Mouse (Mus musculus) left cerebral cortex, postnatal 25 days (tissue): ENCODE measurements around the gene Clasrp. TPM values are rescaled to one million over a fixed set of nuclear protein-coding genes. Genes with fewer than 3 reads are reported as not detected.

Source experiments
- DNase-seq, 2 experiments: peaks; one replicate each; pipeline ENCODE4 v3.0.0; 2022; ENCODE audit warnings: low spot score in 2 of 2, mixed read lengths in 1 of 2
- intact Hi-C: fragments of 180-260 bp; cut with DNase I; formaldehyde crosslinking; loops from one replicate; pipeline ENCODE4 v1.15.1; 2025
- total RNA-seq, 2 experiments: library from RNA; stranded (reverse); gene quantifications; 2 replicates each; pipeline ENCODE4 v1.2.3; 2021

Gene Clasrp
- total RNA-seq, 2 experiments from 2014 or later = 70.9 to 81.0 TPM

DNA sequence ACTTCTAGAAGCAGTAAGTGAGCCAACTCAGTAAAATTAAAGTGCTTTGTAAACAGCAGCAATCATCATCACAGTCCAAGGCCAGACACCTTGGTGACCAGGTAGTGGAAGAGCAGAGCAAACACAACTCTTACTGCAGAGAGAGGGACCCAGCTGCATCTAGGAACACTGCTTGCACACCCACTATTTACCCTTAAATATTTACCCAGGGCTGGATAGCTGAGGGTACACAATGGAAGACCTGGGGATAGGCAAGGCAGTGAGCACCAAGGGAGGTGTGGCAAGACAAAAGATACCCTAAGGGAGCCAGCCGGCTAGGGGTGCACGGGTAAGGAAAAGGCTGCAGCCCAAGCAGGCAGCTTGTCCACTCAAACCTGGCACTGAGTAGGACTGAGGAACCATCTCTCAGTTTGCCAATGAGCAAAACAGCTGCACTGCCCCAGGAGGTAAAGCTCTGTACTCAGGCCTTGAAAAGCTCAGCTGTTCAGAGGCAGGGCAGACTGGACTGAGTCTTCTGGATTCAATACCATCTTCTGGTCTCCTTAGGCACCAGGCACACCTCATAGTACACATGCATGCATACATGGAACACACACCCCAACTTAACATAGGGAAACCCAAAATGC is 56.8 kb downstream of the Clasrp start:
- DNase-seq = no peak
- intact Hi-C loops = no loop called here

DNA sequence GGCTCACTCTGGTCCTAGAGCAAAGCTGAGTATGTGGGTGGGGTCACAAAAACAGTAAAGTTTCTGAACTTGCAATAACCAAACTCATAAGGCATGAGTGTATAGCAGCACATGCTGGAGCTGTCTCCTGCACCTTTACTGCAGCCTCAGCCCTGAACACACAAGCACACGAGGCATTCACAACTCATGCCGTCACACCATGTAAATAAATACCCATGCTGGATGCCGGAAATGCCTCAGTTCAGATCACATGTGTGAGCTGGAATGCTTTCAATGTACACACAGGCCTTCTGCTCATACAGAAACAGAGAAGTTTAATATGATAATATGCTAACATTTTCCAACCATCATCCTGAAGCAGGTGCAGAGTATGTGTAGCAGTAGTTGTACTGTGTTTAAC is 58.3 kb downstream of the Clasrp start:
- DNase-seq = no peak
- intact Hi-C loops = no loop called here

GRCm38 (mm10) chr7:19543584-19543983 is 60.7 kb downstream of the Clasrp start:
- DNase-seq = no peak
- intact Hi-C loops = no loop called here

DNA sequence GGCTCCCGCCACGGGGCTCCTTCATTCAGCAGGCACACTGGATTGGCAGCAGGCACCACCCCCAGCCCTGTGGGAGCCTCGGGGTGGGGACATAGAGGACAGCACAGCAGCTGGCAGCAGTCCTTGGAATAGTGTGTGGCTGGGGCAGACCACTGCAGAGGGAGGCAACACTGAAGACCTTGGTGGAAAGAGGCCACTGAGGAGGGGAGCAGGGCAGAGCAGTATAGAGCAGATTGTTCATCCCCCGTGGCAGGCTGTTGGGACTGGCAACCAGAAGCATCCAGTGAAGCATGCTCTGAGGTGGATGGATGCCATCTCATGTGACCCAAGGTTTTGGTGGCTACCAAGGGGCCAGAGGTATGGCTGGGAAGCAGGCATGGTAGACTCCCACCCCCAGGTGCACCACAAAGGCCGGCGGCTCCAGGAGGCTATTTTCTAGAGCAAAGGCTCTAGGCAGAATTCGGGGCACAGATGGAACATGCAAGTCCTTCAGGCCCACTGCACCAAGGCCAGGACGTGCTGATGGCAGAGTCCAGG is 62.1 kb downstream of the Clasrp start:
- intact Hi-C loops = no loop called here
- DNase-seq = peak in 1 of 2 experiments; percentile 42

- DNase-seq = no peak
- intact Hi-C loops = no loop called here
These were observed 62.6 kb downstream of the Clasrp start for GRCm38 (mm10) chr7:19541681-19542154.

DNA sequence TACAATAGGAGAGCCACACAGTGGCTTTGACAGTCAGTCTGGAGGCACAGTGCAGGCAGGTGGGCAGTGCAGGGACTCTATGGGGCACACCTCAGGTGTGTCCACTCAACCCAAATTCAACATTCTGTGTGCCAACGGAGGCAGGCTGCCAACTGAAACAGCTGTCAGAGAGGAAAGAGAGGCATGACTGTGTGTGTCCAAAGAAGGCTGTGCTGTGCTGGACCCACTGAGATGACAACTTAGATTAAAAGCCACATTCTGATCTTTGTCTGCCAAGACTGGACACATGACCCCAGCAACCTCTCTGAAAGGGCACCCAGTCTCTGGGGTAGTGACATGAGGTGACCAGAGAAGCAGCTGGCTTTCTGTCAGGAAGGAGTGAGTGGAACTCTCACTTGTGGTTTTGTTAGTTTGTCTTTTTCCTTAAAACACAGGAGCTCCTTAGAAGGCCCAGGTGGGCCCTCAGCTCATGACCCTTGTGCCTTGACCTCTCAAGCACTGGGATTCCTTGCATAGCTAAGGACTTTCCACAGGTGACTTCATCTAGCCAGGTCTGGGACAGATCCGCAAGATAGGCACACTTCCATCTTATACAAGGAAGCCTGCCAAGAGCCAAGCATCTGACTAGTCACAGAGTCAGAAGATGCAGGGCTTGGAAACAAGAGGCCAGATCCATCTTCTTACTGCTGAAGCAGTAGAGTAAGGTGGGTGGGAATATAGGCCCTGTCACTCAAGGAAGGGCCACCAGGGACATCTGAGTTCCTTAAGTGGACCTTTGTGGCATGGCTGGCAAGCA is 63.3 kb downstream of the Clasrp start:
- intact Hi-C loops = no loop called here
- DNase-seq = no peak

DNA sequence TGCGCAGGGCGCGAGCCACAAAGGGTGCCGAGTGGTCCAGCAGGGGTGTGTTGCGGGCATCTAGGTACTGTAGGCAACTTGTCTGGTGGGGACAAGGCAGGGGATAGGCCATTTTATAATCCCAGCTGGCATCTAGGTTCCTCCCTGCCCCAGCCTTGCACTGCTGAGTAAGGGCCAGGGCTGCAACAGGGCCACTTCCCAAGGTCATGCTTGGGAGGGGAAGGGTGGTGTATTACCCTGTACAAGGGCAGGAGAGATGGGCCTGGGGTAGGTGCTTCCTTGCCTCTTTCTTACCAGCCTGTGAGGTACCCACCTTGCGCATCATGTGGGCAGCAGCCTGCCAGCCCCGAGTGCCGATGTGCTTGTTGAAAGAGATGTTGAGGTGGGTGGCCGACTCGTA is 69.6 kb downstream of the Clasrp start:
- no peak for DNase-seq
- intact Hi-C loops = no loop called here

DNA sequence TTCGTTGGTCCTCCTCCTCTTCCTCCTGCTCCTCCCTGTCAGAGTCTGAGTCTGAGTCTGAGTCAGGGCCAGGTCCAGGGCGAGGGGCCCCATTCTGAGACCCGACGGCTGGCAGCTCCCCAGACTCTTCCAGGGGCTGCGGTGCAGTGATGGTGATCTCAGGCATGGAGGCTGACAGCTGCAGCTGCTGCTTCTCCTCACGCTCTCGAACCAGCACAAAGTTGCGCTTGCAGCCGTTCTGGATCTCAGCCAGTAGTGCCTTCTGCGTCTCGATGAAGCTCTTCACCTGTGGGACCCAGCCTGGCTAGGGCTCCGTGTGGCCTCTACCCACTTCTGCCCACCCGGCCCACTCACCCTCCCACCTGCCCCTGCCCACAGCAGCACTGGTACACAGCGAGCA is 72.0 kb downstream of the Clasrp start:
- DNase-seq = no peak
- intact Hi-C loops = no loop called here

DNA sequence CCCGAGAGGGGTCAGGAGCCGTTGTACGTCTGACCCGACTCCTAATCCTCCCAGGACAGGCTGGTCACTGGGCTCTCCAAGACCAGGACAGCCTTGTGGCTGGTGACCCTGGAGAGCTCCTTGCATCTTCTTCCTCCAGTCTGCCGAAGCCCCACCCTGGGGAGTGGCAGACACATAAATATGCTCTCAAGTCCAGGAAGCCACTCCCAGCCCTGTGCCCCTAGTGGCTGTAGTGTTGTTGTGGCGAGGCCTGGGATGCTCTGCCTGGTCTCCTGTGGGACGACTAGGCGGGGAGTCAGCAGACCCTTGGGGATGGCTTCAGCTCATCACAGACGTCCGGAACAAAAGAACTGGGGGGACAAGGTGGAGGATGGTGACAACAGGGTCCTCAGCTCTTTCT is 73.2 kb downstream of the Clasrp start:
- DNase-seq = no peak
- intact Hi-C loops = no loop called here

Other genes starting within 250 kb of the Clasrp start
- 10 to 100 TPM; 16.6 to 20.0 TPM for gene Cd3eap, start 245.0 kb downstream of the Clasrp start, total RNA-seq
- 1 to 10 TPM; 5.4 to 9.9 TPM for gene Ppp1r13l, start 244.7 kb downstream of the Clasrp start, total RNA-seq
- gene Ercc2, start 222.5 kb downstream of the Clasrp start, total RNA-seq = 10 to 100 TPM; 31.9 to 32.3 TPM
- gene Klc3, start 200.4 kb downstream of the Clasrp start, total RNA-seq = 1 to 10 TPM; 1.8 to 2.4 TPM
- gene Ckm, start 199.7 kb downstream of the Clasrp start, total RNA-seq = not detected
- gene Mark4, start 145.7 kb downstream of the Clasrp start, total RNA-seq = 10 to 100 TPM; 76.2 to 78.6 TPM
- under 1 TPM; 0.18 to 0.64 TPM for gene Exoc3l2, start 141.2 kb downstream of the Clasrp start, total RNA-seq
- gene Bloc1s3, start 96.1 kb downstream of the Clasrp start, total RNA-seq = 1 to 10 TPM; 6.7 to 7.4 TPM
- gene Trappc6a, start 96.1 kb downstream of the Clasrp start, total RNA-seq = 10 to 100 TPM; 18.4 to 18.8 TPM
- under 1 TPM; 0.64 to 0.87 TPM for gene Nkpd1, start 86.6 kb downstream of the Clasrp start, total RNA-seq
- 100 to 1,000 TPM; 122 TPM for gene Ppp1r37, start 41.4 kb downstream of the Clasrp start, total RNA-seq
- 1 to 10 TPM in 1 of 2 experiments, under 1 TPM in 1; 0.27 to 1.1 TPM for gene Zfp296, start 27.2 kb downstream of the Clasrp start, total RNA-seq
- 10 to 100 TPM; 43.7 to 47.1 TPM for gene Gemin7, start 26.9 kb downstream of the Clasrp start, total RNA-seq
- 1 to 10 TPM; 6.6 to 7.5 TPM for gene Relb, start 25.0 kb upstream of the Clasrp start, total RNA-seq
- 100 to 1,000 TPM; 144 to 151 TPM for gene Clptm1, start 60.5 kb upstream of the Clasrp start, total RNA-seq
- gene Apoc2, start 73.5 kb upstream of the Clasrp start, total RNA-seq = not detected
- gene Gm44805, start 76.9 kb upstream of the Clasrp start, total RNA-seq = not detected
- gene Apoc4, start 77.0 kb upstream of the Clasrp start, total RNA-seq = not detected
- gene Apoc1, start 88.2 kb upstream of the Clasrp start, total RNA-seq = 1 to 10 TPM; 2.6 to 4.0 TPM
- 1,000 to 10,000 TPM; 2,052 to 2,099 TPM for gene Apoe, start 94.7 kb upstream of the Clasrp start, total RNA-seq
- 100 to 1,000 TPM; 112 to 115 TPM for gene Tomm40, start 111.0 kb upstream of the Clasrp start, total RNA-seq
- 1 to 10 TPM; 7.4 to 9.3 TPM for gene Nectin2, start 146.0 kb upstream of the Clasrp start, total RNA-seq
- gene Bcam, start 166.5 kb upstream of the Clasrp start, total RNA-seq = 10 to 100 TPM; 10.4 to 12.5 TPM
- not detected for gene Cblc, start 192.3 kb upstream of the Clasrp start, total RNA-seq
- gene Bcl3, start 218.3 kb upstream of the Clasrp start, total RNA-seq = under 1 TPM; 0.46 to 0.53 TPM
- gene Gm19345, start 247.5 kb upstream of the Clasrp start, total RNA-seq = 1 to 10 TPM; 2.3 to 2.5 TPM